Mouse (Mus musculus) heart, embryonic 10.5 days (tissue): ENCODE measurements at regions not wholly inside any gene's neighbourhood (a gene's known extent, or its start where the extent isn't known, plus 50 kb on each side); places are given as distances from the start of the nearest gene placed in this dataset.

Source experiments
- DNase-seq: peaks from one replicate; pipeline ENCODE4 v3.0.0-alpha.2; 2017; ENCODE audit warnings: low spot score
- H3K27ac ChIP-seq: fragments of 300-500 bp; sonication (generic); 2 replicates; pipeline ENCODE4 v1.5.1; 2016; ENCODE audit warnings: mild to moderate bottlenecking
- H3K27me3 ChIP-seq: fragments of 300-500 bp; sonication (generic); 2 replicates; pipeline ENCODE4 v1.6.1; 2016; ENCODE audit warnings: mild to moderate bottlenecking; ENCODE audit not compliant: poor library complexity, insufficient read depth, severe bottlenecking
- H3K36me3 ChIP-seq: fragments of 300-500 bp; sonication (generic); 2 replicates; pipeline ENCODE4 v1.6.1; 2016; ENCODE audit warnings: mild to moderate bottlenecking, moderate library complexity
- H3K4me1 ChIP-seq: fragments of 300-500 bp; sonication (generic); 2 replicates; pipeline ENCODE4 v1.6.1; 2016; ENCODE audit warnings: mild to moderate bottlenecking
- H3K4me3 ChIP-seq: fragments of 300-500 bp; sonication (generic); 2 replicates; pipeline ENCODE4 v1.5.1; 2016; ENCODE audit warnings: mild to moderate bottlenecking, moderate library complexity
- H3K9me3 ChIP-seq: fragments of 300-500 bp; sonication (generic); 2 replicates; pipeline ENCODE4 v1.6.1; 2016; ENCODE audit warnings: mild to moderate bottlenecking, moderate library complexity
- WGBS: fragments of 180-500 bp; shearing (Covaris S2); methylation state at CpG from one replicate; pipeline ENCODE4 v1.1.7; 2016; 5-methylcytosine and 5-hydroxymethylcytosine counted together

DNA sequence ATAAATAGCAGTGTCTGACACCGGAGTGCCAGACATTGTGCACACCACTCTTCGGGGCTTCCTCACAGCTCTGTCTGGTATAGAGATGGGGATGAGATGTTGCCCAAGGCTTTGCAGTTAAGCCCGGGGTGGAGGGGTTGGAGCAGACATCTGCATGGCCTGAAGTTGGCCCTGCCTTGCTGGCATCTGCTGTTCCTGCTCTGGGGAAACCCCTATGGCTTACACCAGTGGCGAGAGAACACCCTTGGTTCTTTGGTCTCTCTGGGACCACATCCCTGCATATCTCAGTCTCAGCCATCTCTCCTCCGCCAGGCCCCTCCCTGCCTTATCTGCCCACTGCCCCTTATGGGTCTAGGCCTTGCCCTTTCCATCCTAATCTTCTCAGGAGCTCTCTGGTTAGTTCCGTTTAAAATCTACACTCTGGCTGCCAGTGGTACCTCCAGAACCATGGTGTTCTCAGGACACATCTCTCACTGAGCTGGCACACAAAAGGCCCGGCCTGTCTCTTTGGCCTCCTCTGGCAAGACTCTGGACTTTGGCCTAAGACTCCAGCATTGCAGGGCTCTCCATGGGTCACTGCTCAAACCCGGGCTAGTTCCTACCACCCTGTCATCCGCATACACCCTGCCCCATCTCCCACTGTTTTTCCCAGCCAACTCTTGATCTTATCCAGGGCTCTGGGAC is 123.3 kb upstream of the Id2 start:
- Histone ChIP-seq H3K4me3 (no peak overlapping the region), H3K36me3 (no peaks in the 10 kb centered on the region), H3K4me1 (peaks cover 52% of the 10 kb centered on the region), H3K27ac (peak overlapping the region; percentile 30), H3K27me3 (peaks cover 13% of the 10 kb centered on the region; the same call in 1 of the 2 replicates), H3K9me3 (no peaks in the 10 kb centered on the region)
- 41% methylated on average over 9 of the region's 9 CpGs for WGBS
- no peak for DNase-seq

DNA sequence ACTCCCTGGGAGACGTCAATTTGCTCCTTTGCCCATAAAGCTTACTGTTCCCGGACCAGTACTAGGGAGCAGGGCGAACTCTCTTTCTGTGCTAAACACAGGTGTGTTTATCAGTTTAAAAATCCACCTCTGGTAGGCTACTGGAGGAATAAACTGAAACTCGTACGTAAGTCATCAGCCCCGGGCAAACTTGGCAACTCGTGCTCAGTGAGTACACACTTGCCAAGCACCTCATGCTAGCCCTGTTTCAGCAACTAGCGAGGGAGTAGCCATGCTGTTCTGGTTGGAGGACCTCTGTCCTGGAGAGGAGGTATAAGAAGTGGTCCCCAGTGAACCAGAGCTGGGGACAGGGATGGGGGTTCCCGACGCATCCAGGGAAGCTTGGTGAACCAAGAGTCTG is 122.6 kb upstream of the Id2 start:
- Histone ChIP-seq H3K4me3 (no peak overlapping the region), H3K27ac (no peak overlapping the region), H3K4me1 (peaks cover 57% of the 10 kb centered on the region), H3K36me3 (no peaks in the 10 kb centered on the region), H3K9me3 (no peaks in the 10 kb centered on the region), H3K27me3 (peaks cover 13% of the 10 kb centered on the region; the same call in 1 of the 2 replicates)
- WGBS, result 84% methylated on average over 10 of the region's 10 CpGs
- no peak for DNase-seq

- no peaks in the 10 kb centered on the region for H3K36me3 ChIP-seq
- 55% methylated on average over 5 of the region's 5 CpGs for WGBS
- no peaks in the 10 kb centered on the region for H3K9me3 ChIP-seq
- H3K4me3 ChIP-seq, result no peak overlapping the region
- H3K4me1 ChIP-seq, result peaks cover 60% of the 10 kb centered on the region
- no peak for DNase-seq
- H3K27me3 ChIP-seq, result peaks cover 13% of the 10 kb centered on the region; the same call in 1 of the 2 replicates
- peak overlapping the region; percentile 56 for H3K27ac ChIP-seq
Observed at GRCm38 (mm10) chr12:25216792-25217516, 120.0 kb upstream of the Id2 start.

- no peaks in the 10 kb centered on the region for H3K9me3 ChIP-seq
- no peaks in the 10 kb centered on the region for H3K36me3 ChIP-seq
- peaks cover 13% of the 10 kb centered on the region; the same call in 1 of the 2 replicates for H3K27me3 ChIP-seq
- H3K27ac ChIP-seq, result 0 out of 2 replicates have a peak overlapping the region, but pooled peaks have one; percentile 7
- H3K4me3 ChIP-seq, result no peak overlapping the region
- WGBS, result 27% methylated on average over 5 of the region's 5 CpGs
- peaks cover 53% of the 10 kb centered on the region for H3K4me1 ChIP-seq
- DNase-seq, result no peak
Observed at GRCm38 (mm10) chr12:25215266-25215665, 118.3 kb upstream of the Id2 start.

DNA sequence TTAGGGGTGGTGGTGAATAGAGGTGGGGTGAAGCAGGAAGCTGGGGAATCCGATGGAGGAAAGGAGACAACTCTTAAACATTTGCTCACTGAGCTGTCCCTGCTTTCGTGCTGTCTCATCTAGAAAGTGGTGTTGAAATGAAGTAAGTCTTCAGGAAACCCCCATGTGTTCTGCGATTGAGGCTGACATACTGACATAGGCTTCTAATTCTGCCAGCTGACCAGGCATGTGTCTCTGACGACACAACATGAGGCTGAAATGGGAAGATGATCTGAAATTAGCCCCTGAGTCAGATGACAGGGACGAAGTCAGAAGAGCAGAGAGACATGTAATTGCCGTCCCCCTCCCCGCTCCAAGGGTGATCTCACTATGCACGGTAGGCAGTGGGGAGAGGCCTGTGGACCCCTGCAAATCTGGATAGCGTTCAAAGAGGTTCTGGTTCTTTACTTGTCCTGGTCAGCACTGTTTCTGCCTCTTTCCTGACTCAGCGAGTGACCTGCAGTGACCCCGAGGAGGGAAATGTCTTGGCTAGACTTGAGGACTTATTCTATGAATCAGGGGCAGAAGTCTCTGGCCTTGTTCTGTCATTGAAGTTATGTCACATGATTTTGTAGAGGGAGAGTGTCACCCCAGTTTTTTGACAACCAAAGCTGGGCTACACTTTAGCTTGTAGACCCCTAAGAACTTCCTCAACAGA is 117.0 kb upstream of the Id2 start:
- Histone ChIP-seq H3K4me1 (peaks cover 54% of the 10 kb centered on the region), H3K27me3 (peaks cover 13% of the 10 kb centered on the region; the same call in 1 of the 2 replicates), H3K4me3 (no peak overlapping the region), H3K9me3 (no peaks in the 10 kb centered on the region), H3K27ac (no peak overlapping the region), H3K36me3 (no peaks in the 10 kb centered on the region)
- 78% methylated on average over 11 of the region's 11 CpGs for WGBS
- DNase-seq, result no peak

DNA sequence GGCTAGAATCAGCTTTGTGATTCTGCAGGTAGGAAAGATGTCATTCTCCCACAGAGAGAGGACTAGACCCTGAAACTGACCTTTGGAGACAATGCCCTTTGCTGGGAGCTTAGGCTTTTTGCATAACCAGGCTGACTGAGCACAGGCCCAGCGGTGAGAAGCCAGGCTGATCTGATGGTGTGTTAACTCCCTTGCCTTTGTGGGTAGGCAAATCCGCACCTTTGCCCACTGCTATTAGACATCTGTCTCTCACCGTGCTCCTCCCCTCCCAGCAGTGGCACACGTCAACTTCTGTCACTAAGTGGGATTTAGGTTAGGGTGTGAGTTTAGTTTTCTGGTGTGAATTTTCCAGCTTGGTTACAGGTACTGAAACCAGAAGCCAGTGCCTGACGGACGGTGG is 114.4 kb upstream of the Id2 start:
- Histone ChIP-seq H3K9me3 (no peaks in the 10 kb centered on the region), H3K27me3 (no peaks in the 10 kb centered on the region), H3K36me3 (no peaks in the 10 kb centered on the region), H3K4me3 (no peak overlapping the region), H3K4me1 (peaks cover 34% of the 10 kb centered on the region), H3K27ac (no peak overlapping the region)
- 85% methylated on average over 6 of the region's 6 CpGs for WGBS
- DNase-seq, result no peak

DNA sequence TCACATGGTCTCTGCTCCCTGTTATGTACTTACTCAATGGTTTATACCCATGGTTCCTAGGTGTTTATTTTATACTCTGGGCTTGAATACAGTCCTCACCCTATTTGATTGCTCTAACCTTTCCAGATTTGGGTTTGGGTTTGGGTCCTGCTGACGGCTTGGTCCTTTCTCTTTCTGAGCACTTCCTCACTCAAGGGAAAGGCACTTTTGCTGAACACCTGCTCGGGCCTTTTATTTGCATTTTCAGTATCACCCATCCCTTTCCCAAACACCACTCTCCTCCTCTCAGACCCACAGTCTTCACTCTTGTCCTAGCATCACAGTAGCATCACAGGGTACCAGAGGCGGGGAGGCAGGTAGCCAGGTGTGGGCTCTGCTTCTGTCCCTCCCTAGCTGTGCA is 113.7 kb upstream of the Id2 start:
- Histone ChIP-seq H3K4me3 (no peak overlapping the region), H3K27me3 (no peaks in the 10 kb centered on the region), H3K36me3 (no peaks in the 10 kb centered on the region), H3K9me3 (no peaks in the 10 kb centered on the region), H3K4me1 (peaks cover 31% of the 10 kb centered on the region), H3K27ac (no peak overlapping the region)
- DNase-seq, result no peak
- 85% methylated on average over 3 of the region's 3 CpGs for WGBS

DNA sequence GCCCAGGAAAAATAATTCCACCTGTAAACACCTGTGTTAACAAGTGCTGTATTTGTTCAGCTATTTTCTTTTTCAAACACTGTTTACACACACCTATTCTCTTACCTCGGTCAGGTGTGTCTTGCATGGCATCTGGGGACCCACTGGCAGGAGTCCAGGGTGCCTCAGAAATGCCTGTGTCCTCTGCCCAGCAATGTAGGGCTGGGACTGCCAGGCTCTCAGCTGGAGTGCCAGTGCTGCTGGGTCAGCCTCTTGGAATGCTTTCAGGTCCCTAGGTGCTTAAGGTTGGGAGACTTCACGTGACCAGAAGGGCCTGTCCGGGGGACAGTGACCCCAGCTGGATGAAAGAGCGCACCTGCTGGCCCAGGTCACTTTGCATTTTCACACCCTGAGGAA is 112.4 kb upstream of the Id2 start:
- Histone ChIP-seq H3K27ac (peak overlapping the region; percentile 67), H3K9me3 (no peaks in the 10 kb centered on the region), H3K4me3 (no peak overlapping the region), H3K4me1 (peaks cover 20% of the 10 kb centered on the region), H3K27me3 (no peaks in the 10 kb centered on the region), H3K36me3 (no peaks in the 10 kb centered on the region)
- DNase-seq, result no peak
- 38% methylated on average over 4 of the region's 4 CpGs for WGBS

DNA sequence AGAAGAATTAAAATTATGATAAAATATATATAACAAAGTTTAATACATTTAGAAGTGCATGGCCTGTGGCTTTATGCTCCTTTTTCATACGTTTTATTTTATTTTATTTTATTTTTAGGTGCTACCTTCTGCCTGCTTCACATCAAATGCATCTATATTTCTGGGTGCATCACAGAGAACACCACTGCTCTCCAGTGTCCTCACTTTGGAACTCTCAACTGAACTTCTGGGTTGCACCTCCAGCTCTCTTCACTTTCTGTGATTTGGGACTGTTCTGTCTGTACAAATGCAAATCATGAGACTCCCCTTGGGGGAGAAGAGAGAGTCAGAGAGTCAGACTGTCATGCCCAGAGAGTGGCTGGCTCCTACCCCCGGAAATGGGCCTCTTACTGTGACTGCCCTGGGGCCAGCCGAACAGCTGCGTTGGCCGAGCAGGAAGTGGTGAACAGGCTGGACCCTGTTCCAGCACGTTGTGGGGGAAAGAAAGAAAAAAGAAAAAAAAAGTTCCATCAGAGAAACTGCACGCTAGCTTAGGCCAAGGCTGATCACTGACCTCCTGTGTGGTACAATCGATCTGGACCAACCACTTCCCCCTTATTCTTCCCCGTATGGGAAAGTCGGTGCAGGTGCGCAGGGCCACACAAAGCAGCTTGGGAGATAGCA is 111.9 kb upstream of the Id2 start:
- H3K27ac ChIP-seq, result peak overlapping the region; percentile 67
- 48% methylated on average over 11 of the region's 11 CpGs for WGBS
- peaks cover 19% of the 10 kb centered on the region for H3K4me1 ChIP-seq
- H3K4me3 ChIP-seq, result no peak overlapping the region
- H3K36me3 ChIP-seq, result no peaks in the 10 kb centered on the region
- no peaks in the 10 kb centered on the region for H3K9me3 ChIP-seq
- DNase-seq, result no peak
- H3K27me3 ChIP-seq, result no peaks in the 10 kb centered on the region

DNA sequence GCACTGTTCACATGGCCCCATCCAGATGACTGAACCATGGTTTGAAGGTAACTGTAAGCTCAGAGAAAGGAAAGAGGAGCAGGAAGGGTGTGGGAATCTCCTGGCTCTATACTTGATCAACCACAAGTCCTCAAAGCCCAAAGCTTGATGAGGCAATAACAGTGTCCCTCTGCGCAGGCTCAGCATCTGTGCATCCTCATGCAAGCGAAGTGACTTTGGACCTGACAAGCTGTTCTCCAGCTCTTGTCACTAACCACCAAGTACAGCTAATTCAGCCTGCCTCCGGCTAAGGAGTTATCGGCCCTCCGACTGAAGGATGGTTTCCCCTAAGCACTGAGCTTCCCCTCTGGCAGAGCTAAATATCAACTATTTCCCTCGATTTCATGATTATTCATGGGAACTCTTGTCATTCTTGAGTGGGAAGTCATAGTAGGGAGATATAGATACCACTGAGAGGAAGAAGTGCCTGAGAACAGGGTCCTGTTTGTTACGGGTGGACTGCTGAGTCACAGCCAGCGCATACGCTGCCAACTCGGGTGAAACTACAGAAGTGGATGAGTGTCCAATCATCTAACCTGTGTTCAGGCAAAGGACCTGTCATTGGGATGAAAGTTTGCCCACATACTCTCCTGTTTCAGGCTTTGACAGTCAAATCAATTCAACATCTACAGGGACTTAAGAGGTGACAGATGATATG is 106.6 kb upstream of the Id2 start:
- Histone ChIP-seq H3K4me1 (peaks cover 2% of the 10 kb centered on the region; the same call in 1 of the 2 replicates), H3K9me3 (no peaks in the 10 kb centered on the region; the same call in 1 of the 2 replicates), H3K4me3 (no peak overlapping the region), H3K36me3 (no peaks in the 10 kb centered on the region), H3K27ac (no peak overlapping the region), H3K27me3 (no peaks in the 10 kb centered on the region)
- WGBS, result 73% methylated on average over 10 of the region's 10 CpGs
- DNase-seq, result no peak

- Histone ChIP-seq H3K9me3 (no peaks in the 10 kb centered on the region; the same call in 1 of the 2 replicates), H3K27ac (no peak overlapping the region), H3K36me3 (no peaks in the 10 kb centered on the region), H3K27me3 (peaks cover 7% of the 10 kb centered on the region; the same call in 1 of the 2 replicates), H3K4me1 (peaks cover 17% of the 10 kb centered on the region), H3K4me3 (no peak overlapping the region)
- no peak for DNase-seq
- WGBS, result 79% methylated on average over 4 of the region's 4 CpGs
Observed at GRCm38 (mm10) chr12:25200161-25200560, 103.2 kb upstream of the Id2 start.

- peak overlapping the region; percentile 65 for H3K27ac ChIP-seq
- H3K4me1 ChIP-seq, result peaks cover 17% of the 10 kb centered on the region
- no peak for DNase-seq
- H3K9me3 ChIP-seq, result no peaks in the 10 kb centered on the region; the same call in 1 of the 2 replicates
- no peak overlapping the region for H3K4me3 ChIP-seq
- no peaks in the 10 kb centered on the region for H3K36me3 ChIP-seq
- 28% methylated on average over 3 of the region's 4 CpGs for WGBS
- H3K27me3 ChIP-seq, result peaks cover 12% of the 10 kb centered on the region; the same call in 1 of the 2 replicates
Observed at GRCm38 (mm10) chr12:25197757-25198156, 100.8 kb upstream of the Id2 start.
